Mouse (Mus musculus): ENCODE measurements around the gene Frk.
"Not testable (repeated sequence)": the region's sequence is repeated elsewhere in the genome, so short reads cannot be mapped to it uniquely, and the experiment has no call there.

The Frk gene

GRCm38 (mm10) chr10:34483297-34484013 is at the start of gene Frk:
Gene Frk (plus strand): TSS chr10:34483399.
- DNase-seq (ENCODE audit: extremely low spot score, low spot score), result peak; percentile 25

DNA sequence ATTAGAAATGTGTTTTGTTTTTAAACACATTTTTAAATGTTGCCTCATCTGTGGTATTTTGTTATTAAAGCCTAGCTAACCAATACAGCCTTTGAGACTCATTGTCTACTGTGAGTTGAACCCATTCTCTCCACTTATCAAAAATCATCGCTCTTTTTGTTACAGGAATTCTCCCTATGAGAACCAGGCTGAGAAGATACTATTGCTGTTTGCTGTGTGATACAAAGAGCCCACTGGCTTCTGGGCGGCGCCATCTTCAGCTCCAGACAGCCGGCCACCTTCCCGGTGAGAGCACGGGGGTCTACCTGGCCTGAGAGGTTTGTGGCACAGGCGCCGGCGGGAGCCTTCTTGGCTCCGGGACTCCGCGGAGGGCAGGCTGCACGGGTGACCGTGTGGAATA is 49.0 kb upstream of the Frk start:
- DNase-seq (ENCODE audit: extremely low spot score, low spot score), result not testable (repeated sequence)

DNA sequence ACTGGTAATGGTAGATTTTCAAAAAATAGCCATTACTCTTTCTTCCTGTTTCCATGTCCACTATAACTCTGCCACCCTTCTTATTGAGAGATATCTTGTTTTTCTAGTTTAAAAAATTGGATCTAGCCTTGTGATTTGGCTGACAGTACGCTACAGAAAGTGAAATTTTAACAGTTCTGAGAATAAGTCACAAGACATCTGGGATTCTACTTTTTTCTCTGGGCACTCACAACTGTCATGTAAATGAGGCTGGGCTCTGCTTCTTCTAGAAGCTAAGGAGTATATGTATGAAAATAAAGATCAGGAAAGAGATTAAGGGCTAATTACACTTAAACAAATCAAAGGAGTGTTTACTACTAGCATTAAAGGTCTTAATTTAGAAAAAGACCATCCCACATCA is 33.7 kb upstream of the Frk start:
- no peak for DNase-seq (ENCODE audit: extremely low spot score, low spot score)

DNA sequence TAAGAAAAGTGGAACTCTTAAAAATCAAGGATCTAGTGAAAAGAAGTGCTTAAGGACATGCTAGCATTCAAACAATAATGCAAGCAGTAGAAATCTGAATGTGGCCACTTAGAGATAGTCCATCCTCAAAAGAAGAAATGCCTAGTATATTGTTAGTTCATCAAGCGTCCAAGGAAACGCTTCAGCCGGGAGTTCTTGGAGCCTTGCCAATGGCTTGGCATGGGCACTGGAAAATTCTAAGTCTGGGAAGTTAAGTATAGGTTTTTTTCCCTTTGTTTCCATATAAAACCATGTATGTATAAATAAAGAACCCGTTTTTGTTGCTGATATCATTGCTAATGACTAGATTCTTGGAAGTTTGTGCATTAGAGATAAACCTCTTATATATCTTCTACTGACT is 21.7 kb upstream of the Frk start:
- no peak for DNase-seq (ENCODE audit: extremely low spot score, low spot score)

- DNase-seq (ENCODE audit: extremely low spot score, low spot score), result no peak
Measured at GRCm38 (mm10) chr10:34464321-34464720, 18.9 kb upstream of the Frk start.

- DNase-seq (ENCODE audit: extremely low spot score, low spot score), result no peak
Measured at GRCm38 (mm10) chr10:34469037-34469436, 14.2 kb upstream of the Frk start.

DNA sequence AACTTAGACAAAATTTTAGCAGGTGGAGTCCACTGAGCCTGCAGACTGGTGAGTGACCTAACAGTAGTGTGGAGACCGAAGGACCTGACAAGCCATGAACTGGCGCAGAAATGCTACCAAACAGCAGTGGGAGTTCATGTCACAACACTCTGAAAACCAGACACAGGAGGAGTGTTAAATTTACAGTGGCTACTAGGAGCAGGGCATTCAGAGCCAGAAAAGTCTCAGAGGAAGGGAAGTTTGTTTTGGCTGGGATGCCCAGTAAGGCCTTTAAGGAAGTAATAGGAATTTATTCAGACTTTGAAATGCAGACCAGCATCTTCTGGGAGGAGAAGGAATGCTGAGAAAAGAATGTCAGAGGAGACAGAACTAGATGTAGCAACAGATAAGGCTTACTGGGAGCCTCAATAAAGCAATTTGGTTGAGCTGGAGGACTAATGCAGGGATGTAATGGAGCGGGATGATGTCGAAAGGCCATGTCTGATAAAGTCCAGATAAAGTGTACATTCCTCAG is 3.2 kb upstream of the Frk start:
- DNase-seq (ENCODE audit: extremely low spot score, low spot score), result no peak

GRCm38 (mm10) chr10:34484014-34484411 is 814 bp downstream of the Frk start:
- peak; percentile 15 for DNase-seq (ENCODE audit: extremely low spot score, low spot score)

- DNase-seq (ENCODE audit: extremely low spot score, low spot score), result no peak
Measured at GRCm38 (mm10) chr10:34485079-34485478, 1.9 kb downstream of the Frk start.

DNA sequence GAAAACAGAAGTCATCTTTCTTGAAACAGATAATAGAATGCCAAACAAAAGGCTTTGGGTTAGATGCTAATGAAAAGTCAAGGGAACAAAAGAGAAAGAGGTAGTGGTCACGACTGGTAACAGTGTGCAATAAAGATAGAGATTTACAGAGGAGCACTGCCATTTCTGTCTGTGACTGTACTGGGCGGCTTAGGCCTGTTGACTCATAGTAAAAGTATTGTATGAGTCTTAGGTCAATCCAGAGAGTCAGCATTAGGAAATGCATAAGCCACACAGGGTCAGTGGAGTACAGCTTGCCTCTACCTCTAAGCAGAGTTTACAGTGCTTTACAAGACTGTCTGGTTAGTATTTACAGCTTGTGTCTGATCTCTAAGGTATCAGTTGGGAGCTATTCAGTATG is 24.6 kb downstream of the Frk start:
- DNase-seq (ENCODE audit: extremely low spot score, low spot score), result no peak

GRCm38 (mm10) chr10:34508593-34508992 is 25.4 kb downstream of the Frk start:
- DNase-seq (ENCODE audit: extremely low spot score, low spot score), result no peak

DNA sequence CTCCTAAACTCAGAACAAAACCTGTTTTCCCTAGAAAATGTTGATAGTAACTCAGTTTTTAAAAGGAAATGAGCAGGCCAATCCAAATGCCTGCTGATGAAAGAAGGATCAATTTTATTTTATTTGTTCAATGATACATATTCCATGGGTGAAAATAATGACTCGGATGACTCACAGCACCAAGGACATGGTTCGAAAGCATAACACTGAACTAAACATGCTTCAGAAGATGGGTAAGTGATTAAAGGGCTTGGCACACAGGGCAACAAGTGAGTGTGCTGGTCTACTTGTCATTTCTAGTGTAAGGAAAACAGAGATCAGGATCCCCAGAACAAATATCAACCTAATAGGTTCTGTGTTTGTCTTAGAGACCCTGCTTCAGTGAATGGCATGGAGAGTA is 26.1 kb downstream of the Frk start:
- DNase-seq (ENCODE audit: extremely low spot score, low spot score), result no peak

DNA sequence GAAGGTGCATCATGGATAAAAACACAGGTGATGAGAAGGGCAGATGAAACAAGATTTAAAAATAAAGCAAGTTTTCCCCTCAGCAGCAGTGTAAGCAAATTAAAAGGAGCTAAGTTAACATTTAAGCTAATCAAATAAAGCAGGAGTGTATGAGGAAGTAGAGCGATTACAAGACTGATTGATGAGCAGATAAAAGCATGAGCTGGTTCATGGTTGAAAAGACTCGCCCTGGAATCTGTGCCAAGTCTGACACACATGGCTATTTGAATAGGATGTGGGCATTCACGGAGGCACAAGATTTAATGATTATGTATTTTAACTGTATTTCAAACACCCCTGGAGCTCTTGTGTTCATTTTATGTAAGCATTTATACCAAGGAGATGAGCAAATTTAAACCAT is 28.0 kb downstream of the Frk start:
- no peak for DNase-seq (ENCODE audit: extremely low spot score, low spot score)

DNA sequence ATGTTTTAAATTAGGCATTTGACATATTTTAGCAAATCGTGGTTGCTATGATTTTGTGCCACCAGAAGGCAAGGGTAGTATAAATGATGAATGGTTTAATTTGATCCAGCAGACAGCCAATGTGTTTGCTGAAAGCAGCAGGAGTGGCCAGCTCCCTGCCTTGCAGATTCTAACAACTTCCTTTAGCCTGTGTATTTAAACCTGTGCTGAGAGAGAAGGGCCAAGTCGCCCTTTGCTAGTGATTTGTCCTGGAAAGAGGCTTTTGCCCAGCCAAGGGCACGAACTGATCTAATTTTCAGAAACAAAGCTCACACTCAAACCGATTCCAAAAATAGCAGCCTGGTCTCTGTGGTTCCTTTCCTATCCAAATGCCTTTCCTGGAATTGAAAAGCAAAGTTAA is 29.4 kb downstream of the Frk start:
- no peak for DNase-seq (ENCODE audit: extremely low spot score, low spot score)

DNA sequence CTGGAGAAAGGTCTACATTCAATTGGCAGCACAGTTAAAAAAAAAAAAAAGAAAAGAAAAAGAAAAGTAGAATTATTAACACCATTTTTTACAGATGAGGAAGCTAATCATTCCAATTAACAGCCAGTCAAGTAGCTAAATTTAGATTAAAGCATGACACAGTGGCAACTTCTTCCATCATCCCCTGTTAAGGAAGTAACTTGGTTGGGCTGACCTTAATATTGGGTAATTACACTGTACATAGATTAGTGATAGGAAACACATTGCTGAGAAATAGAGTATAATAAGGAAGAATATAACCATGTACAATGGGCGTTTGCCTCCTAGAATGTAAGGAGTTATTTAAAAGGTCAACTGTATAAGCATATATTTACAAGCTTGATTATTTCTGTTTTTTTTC is 42.4 kb downstream of the Frk start:
- no peak for DNase-seq (ENCODE audit: extremely low spot score, low spot score)

- DNase-seq (ENCODE audit: extremely low spot score, low spot score), result no peak
Measured at GRCm38 (mm10) chr10:34531766-34532165, 48.6 kb downstream of the Frk start.

DNA sequence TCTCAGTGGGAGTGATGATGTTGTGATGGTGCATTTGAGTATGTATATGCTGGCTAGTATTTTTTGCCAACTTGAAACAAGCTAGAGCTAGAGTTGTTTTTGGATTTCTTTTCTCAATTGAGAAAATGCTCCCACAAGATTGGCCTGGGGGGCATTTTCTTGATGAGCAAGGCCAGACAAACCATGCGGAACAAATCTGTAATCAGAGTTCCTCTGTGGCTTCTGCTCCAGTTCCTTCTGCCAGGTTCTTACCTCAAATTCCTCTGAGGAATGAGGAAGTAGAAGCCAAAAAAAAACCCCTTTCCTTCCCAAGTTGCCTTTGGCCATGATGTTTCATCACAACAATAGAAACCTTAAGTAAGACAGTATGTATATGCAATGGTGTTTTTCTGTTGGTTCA is 49.3 kb downstream of the Frk start:
- DNase-seq (ENCODE audit: extremely low spot score, low spot score), result no peak

GRCm38 (mm10) chr10:34540687-34541086 is 57.5 kb downstream of the Frk start:
- DNase-seq (ENCODE audit: extremely low spot score, low spot score), result no peak

- DNase-seq (ENCODE audit: extremely low spot score, low spot score), result no peak
Measured at GRCm38 (mm10) chr10:34541717-34542490, 58.7 kb downstream of the Frk start.

DNA sequence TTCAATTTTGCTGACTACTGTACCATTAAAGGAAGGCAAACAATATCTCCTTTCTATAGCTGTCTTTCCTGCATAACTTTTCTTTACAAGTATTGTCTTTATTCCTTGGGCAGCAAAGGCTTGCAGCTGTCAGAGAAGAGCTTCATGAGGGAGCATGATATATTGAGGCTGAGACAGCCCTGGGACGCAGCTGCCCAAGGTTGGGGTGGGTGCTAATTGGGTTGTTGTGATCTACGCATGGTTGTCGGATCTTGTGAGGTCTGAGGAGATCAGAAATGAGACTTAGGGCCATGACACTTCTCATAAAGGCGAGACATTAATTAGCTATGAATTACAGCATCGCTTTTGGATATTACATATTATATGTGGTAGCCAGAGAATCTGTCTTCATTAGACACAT is 67.4 kb downstream of the Frk start:
- DNase-seq (ENCODE audit: extremely low spot score, low spot score), result no peak

DNA sequence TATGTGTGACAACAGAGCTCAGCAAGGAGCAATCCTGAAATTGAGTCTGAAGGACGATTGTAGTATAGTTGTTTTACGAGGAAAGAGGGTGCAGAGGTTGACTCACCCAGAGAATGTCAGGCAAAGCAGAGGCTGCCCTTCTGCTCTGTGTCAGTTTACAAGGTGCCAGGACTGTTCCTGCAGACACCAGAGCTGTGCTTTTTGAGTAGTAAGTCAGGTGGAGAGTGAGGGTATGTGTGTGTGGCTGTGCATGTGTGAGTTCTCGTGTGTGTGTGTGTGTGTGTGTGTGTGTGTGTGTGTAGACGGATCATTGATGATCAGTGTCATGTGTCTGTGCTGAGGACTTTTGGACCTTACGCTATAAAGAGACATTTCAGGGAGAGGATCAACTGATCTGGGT is 68.4 kb downstream of the Frk start:
- no peak for DNase-seq (ENCODE audit: extremely low spot score, low spot score)

- DNase-seq (ENCODE audit: extremely low spot score, low spot score), result no peak
Measured at GRCm38 (mm10) chr10:34563518-34564176, 80.4 kb downstream of the Frk start.

Data from neural tube, embryonic 10.5 days (tissue).